Mouse (Mus musculus): ENCODE results near the gene Apba2. TPM values are rescaled to one million over a fixed set of nuclear protein-coding genes. Genes with fewer than 3 reads are reported as not detected.

The Apba2 gene
- polyA plus RNA-seq, 1 experiment: not detected

GRCm38 (mm10) chr7:64521695-64522408 lies 20.3 kb downstream of the Apba2 start:
- no peak overlapping the region for H3K4me3 ChIP-seq (replicated peaks)
- peaks cover 11% of the 10 kb centered on the region; the same call in 1 of the 2 replicates for H3K9me3 ChIP-seq
- H3K4me1 ChIP-seq: no peaks in the 10 kb centered on the region
- no peaks in the 10 kb centered on the region for H3K36me3 ChIP-seq (replicated peaks; ENCODE audit: low read length)
- no peak for TF ChIP-seq GATA1 (IDR thresholded peaks at IDR 0.05; ENCODE audit: borderline replicate concordance, low read length)
- TF ChIP-seq FLI1 (IDR thresholded peaks at IDR 0.05; ENCODE audit: low read length): no peak
- H3K27me3 ChIP-seq (replicated peaks): no peaks in the 10 kb centered on the region

- Histone ChIP-seq H3K4me1 (no peaks in the 10 kb centered on the region), H3K36me3 (replicated peaks; ENCODE audit: low read length) (no peaks in the 10 kb centered on the region), H3K9me3 (peaks cover 11% of the 10 kb centered on the region; the same call in 1 of the 2 replicates), H3K27me3 (replicated peaks) (no peaks in the 10 kb centered on the region), H3K4me3 (replicated peaks) (no peak overlapping the region)
- TF ChIP-seq GATA1 (IDR thresholded peaks at IDR 0.05; ENCODE audit: borderline replicate concordance, low read length): no peak
- TF ChIP-seq FLI1 (IDR thresholded peaks at IDR 0.05; ENCODE audit: low read length): no peak
Measured at GRCm38 (mm10) chr7:64522409-64522730, 20.9 kb downstream of the Apba2 start.

- Histone ChIP-seq H3K4me3 (replicated peaks) (no peak overlapping the region), H3K9me3 (peaks cover 14% of the 10 kb centered on the region), H3K4me1 (no peaks in the 10 kb centered on the region), H3K36me3 (replicated peaks; ENCODE audit: low read length) (no peaks in the 10 kb centered on the region), H3K27me3 (replicated peaks) (no peaks in the 10 kb centered on the region)
- no peak for TF ChIP-seq GATA1 (IDR thresholded peaks at IDR 0.05; ENCODE audit: borderline replicate concordance, low read length)
- no peak for TF ChIP-seq FLI1 (IDR thresholded peaks at IDR 0.05; ENCODE audit: low read length)
Measured at GRCm38 (mm10) chr7:64531297-64531696, 29.8 kb downstream of the Apba2 start.

- Histone ChIP-seq H3K36me3 (replicated peaks; ENCODE audit: low read length) (no peaks in the 10 kb centered on the region), H3K4me3 (replicated peaks) (no peak overlapping the region), H3K4me1 (no peaks in the 10 kb centered on the region), H3K27me3 (replicated peaks) (no peaks in the 10 kb centered on the region), H3K9me3 (peaks cover 24% of the 10 kb centered on the region)
- TF ChIP-seq FLI1 (IDR thresholded peaks at IDR 0.05; ENCODE audit: low read length): no peak
- TF ChIP-seq GATA1 (IDR thresholded peaks at IDR 0.05; ENCODE audit: borderline replicate concordance, low read length): no peak
Measured at GRCm38 (mm10) chr7:64533374-64533773, 31.9 kb downstream of the Apba2 start.

GRCm38 (mm10) chr7:64535269-64535668 lies 33.8 kb downstream of the Apba2 start:
- H3K27me3 ChIP-seq (replicated peaks): no peaks in the 10 kb centered on the region
- TF ChIP-seq GATA1 (IDR thresholded peaks at IDR 0.05; ENCODE audit: borderline replicate concordance, low read length) (no peak), FLI1 (IDR thresholded peaks at IDR 0.05; ENCODE audit: low read length) (no peak)
- no peaks in the 10 kb centered on the region for H3K4me1 ChIP-seq
- H3K4me3 ChIP-seq (replicated peaks): no peak overlapping the region
- peaks cover 23% of the 10 kb centered on the region for H3K9me3 ChIP-seq
- H3K36me3 ChIP-seq (replicated peaks; ENCODE audit: low read length): no peaks in the 10 kb centered on the region

GRCm38 (mm10) chr7:64539450-64540148 lies 38.1 kb downstream of the Apba2 start:
- TF ChIP-seq FLI1 (IDR thresholded peaks at IDR 0.05; ENCODE audit: low read length): no peak
- no peak for TF ChIP-seq GATA1 (IDR thresholded peaks at IDR 0.05; ENCODE audit: borderline replicate concordance, low read length)
- Histone ChIP-seq H3K36me3 (replicated peaks; ENCODE audit: low read length) (no peaks in the 10 kb centered on the region), H3K4me1 (no peaks in the 10 kb centered on the region), H3K27me3 (replicated peaks) (no peaks in the 10 kb centered on the region), H3K4me3 (replicated peaks) (no peak overlapping the region), H3K9me3 (peaks cover 16% of the 10 kb centered on the region)

GRCm38 (mm10) chr7:64546801-64547200 lies 45.3 kb downstream of the Apba2 start:
- no peak for TF ChIP-seq GATA1 (IDR thresholded peaks at IDR 0.05; ENCODE audit: borderline replicate concordance, low read length)
- TF ChIP-seq FLI1 (IDR thresholded peaks at IDR 0.05; ENCODE audit: low read length): no peak
- Histone ChIP-seq H3K9me3 (peaks cover 50% of the 10 kb centered on the region), H3K36me3 (replicated peaks; ENCODE audit: low read length) (no peaks in the 10 kb centered on the region), H3K27me3 (replicated peaks) (no peaks in the 10 kb centered on the region), H3K4me3 (replicated peaks) (no peak overlapping the region), H3K4me1 (no peaks in the 10 kb centered on the region)

- no peaks in the 10 kb centered on the region for H3K4me1 ChIP-seq
- no peaks in the 10 kb centered on the region for H3K36me3 ChIP-seq (replicated peaks; ENCODE audit: low read length)
- H3K27me3 ChIP-seq (replicated peaks): no peaks in the 10 kb centered on the region
- no peak for TF ChIP-seq GATA1 (IDR thresholded peaks at IDR 0.05; ENCODE audit: borderline replicate concordance, low read length)
- no peak for TF ChIP-seq FLI1 (IDR thresholded peaks at IDR 0.05; ENCODE audit: low read length)
- no peak overlapping the region for H3K4me3 ChIP-seq (replicated peaks)
- peaks cover 54% of the 10 kb centered on the region for H3K9me3 ChIP-seq
Measured at GRCm38 (mm10) chr7:64550856-64551255, 49.4 kb downstream of the Apba2 start.

- H3K9me3 ChIP-seq: peaks cover 43% of the 10 kb centered on the region
- TF ChIP-seq FLI1 (IDR thresholded peaks at IDR 0.05; ENCODE audit: low read length): no peak
- H3K27me3 ChIP-seq (replicated peaks): no peaks in the 10 kb centered on the region
- H3K4me3 ChIP-seq (replicated peaks): no peak overlapping the region
- no peaks in the 10 kb centered on the region for H3K4me1 ChIP-seq
- H3K36me3 ChIP-seq (replicated peaks; ENCODE audit: low read length): no peaks in the 10 kb centered on the region
Measured at GRCm38 (mm10) chr7:64552523-64553190, 51.2 kb downstream of the Apba2 start.
